Mouse (Mus musculus) layer of hippocampus, adult 8-10 months (tissue): ENCODE data around the gene Gm42715. TPM values are rescaled to one million over a fixed set of nuclear protein-coding genes. Genes with fewer than 3 reads are reported as not detected.
"Not testable (repeated sequence)": the region's sequence is repeated elsewhere in the genome, so short reads cannot be mapped to it uniquely, and the experiment has no call there.

Source experiments
- DNase-seq, 2 experiments: peaks; one replicate each; pipeline ENCODE4 v3.0.0; 2022; ENCODE audit warnings: low spot score in 2 of 2
- total RNA-seq, 4 experiments: library from RNA; stranded (reverse); gene quantifications; 2 replicates each; pipeline ENCODE4 v1.2.4; 2022

Gm42715 gene
- total RNA-seq: 10 to 100 TPM in 1 of 4 experiments, 1 to 10 TPM in 3; 8.1 to 17.1 (median 9.6) TPM

DNA sequence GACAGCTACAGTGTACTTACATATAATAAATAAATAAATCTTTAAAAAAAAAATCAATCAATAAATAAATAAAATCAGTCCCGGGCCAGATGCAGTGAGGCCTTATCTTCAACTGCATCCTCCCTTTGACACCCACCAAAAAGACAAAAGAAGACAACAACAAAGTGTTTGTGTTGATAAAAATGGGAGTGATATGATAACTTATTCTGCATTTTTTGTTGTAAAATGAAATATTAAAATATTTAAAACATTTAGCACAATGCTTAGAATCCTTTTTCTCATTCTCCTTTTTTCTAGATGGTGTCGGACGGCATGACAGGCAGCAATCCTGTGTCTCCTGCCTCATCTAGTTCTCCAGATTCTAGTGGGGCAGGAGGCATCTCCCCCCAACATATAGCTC lies at the start of gene Gm42715:
Gm42715 (plus strand) TSS at position 301 of the 400 bp plus-strand sequence.
- DNase-seq: no peak

DNA sequence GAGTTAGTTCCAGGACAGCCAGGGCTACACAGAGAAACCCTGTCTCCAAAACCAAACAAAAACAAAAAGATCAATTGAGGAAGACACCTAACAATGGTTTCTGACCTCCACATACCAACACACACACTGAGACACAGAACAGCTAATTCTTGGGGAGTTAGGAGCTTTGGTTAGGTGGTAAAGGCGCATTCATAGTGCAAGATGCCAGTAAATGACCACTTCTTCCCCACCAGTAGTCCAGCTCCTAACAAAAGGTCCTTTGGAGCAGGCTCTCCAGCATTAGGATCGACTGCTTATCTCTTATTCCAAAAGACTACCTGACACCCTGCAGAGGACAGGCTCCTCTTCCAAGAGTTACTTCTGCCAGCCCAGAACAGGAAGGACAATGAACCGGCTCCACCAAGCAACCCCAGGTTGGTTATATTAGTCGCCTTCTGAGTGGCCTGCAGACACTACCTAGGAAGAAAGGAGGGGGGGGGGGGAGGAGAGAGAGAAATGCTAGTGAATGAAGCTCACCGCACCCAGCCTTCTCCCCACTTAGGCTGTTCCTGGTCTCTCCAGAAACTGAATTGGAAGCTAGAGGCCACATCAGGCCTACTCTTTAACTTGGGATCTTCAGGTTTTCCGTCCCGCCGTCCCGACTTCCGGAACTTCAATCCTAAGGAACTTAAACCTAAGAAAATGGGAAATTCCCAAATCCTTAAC lies 49.2 kb upstream of the Gm42715 start:
- DNase-seq: no peak

DNA sequence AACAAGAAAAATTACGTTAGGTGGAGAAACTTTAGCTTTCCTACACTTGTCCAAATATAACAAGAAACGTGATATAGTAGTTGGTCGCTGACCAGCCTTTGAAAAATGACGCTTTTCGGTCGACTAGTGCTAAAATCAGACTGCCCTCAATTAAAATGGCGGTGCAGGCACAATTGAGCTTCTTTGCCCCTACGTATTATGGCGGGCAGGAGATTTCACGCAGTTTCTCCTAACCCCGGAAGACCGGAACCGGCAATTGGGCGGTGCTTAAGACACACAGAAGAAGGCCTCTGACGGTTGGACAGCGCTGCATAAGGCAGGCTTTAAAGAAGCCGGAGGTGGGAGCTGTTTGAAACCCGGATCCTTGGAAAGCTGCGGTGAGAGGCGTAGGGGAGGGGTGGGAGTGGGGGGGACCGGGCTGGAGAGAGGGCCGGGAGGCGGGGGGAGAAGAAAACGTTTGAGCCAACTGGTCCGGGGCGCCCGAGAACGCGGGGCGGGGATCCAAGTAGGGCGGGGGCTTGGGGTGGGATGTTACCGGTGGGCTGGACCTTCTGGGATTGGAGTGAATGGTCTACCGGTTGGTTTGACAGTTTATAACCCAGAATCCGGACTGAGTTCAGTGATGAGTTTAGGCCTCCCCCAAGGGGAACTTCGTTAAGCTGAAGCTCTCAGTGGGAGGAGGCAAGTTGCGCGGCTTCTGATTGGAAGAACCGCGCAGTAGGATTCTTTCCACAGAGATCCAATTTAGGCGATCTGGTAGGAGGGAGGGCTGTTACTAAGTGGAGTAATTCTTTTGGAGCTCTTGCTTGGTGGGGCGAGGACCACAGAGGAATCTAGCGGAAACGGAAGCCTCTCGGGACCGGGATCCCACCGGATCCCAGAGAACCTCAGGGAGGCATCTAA lies 48.4 kb upstream of the Gm42715 start:
- peak; percentile 93 to 96 for DNase-seq

DNA sequence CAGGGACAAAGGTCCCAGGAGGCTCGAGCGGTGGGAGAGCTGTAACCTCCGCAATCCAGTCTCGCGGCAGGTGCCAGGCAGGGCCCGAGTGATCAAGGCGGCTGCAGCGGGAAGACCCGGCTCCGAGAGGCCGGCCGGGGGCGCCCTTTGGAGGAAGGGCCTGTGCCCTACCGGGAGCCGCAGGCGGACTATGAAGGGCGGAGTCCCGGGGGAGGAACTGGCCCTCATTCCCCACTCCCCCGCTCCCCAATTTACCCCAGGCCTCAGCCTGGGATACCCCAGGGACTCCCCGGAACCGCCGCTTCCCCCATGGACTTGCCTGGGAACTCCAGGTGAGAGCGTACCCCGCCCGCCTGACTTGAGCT lies 47.8 kb upstream of the Gm42715 start:
- DNase-seq: no peak

DNA sequence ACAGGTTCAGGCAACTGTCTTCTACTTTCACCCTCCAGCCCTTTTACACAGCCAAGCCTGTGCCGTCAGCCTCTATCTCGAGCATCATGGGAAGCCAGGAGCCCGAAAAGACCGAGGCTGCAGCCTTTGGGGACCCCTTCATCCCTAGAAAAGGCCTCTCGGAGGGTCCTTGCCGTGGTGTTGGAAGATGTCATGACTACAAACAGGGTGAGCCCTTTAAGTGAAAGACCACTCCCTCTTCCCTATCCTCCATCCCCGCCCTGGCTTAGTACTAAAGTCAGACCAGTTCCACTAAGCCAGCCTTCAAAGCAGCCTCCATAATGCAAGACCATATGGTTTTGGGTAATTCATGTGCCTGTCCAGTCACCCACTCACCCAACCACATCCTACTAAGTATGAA lies 47.3 kb upstream of the Gm42715 start:
- no peak for DNase-seq

DNA sequence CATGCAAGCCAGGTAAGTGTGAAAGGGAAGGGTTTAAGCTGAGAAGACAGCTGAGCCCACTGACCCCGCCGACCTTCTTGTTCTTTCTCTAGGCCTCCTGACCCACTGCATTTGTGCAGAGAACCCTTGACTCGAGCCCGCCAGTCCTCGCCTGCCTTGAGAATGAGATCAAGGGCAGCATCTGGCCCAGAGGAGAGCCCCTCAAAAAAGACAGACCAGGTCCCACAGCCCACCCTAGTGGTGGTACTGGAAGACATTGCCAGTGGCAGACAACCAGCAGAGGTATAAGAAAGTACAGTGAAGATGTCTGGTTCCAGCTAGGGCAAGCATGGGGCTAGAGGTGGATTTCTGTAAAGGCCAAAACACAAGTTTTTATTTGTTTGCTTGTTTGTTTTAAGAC lies 45.7 kb upstream of the Gm42715 start:
- no peak for DNase-seq

DNA sequence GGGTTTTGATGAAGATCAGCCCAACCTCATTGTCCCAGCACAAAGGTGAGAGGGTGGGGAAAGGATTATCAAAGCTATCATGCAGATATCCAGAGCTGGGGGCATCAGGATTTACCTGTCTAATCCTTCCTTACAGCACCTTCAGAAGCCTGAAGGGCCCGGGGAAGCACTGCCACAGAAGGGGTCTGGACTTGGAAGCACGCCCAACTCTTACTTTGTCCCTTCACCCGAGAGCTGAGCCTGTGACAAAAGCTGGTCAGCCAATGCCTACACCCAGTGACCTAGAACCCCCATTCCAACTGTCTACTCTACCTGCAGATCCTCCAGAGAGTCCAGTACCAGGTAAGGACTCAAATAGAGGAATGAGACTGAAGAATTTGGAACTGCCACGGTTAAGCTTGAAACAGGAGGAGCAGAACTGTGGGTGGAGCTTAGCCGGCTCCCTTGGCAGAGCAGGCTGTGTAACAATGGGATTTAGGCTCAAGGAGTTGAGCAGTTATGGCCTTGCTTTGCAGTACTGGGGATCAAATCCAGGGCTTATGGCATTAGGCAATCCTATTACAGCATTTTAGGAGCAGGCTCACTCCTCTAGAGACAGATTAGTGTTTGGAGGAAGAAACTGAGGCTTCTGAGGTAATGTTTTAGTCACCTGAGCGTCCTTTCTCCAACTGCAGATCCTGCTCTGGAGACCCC lies 44.9 kb upstream of the Gm42715 start:
- DNase-seq: no peak

DNA sequence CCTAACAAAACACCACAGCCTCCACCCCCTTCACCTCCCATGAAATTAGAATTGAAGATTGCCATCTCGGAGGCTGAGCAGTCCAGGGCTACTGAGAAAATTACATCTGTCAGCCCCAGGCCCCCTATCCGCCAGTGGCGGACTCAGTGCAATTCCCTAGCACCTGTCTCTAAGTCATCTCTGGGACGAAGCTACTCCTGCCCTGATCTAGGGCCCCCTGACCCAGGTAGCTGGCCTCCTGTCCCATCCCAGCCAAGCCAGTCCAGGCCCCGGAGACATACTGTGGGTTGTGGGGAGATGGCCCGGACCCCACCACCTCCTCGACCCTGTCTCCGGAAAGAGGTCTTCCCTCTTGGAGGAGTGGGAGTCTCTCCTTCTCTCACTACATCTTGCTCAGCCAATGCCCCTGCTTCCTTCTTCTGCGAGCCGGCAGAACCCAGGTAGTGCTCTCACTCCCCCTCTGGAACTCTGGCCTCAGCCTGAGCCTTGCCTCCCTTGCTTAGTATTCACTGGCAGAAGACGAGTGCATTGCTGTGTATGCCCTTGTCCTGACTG lies 44.1 kb upstream of the Gm42715 start:
- no peak for DNase-seq

DNA sequence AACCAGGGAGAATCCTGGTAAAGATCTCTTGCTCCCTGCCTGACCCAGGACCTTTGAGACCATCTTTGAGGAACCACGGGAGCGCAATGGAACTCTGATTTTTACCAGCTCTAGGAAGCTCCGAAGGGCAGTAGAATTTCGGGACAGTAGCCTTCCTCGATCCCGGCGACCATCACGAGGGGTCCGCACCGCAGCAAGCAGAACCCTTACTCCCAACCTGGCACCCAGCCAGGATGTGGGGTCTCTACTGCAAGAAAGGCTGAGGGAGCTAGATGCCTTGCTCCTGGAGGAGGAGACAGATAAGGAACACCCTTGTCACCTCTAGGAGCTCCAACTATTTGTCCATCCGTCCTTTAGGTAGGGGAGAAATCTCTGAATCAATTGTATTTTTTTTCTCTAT lies 43.0 kb upstream of the Gm42715 start:
- no peak for DNase-seq

DNA sequence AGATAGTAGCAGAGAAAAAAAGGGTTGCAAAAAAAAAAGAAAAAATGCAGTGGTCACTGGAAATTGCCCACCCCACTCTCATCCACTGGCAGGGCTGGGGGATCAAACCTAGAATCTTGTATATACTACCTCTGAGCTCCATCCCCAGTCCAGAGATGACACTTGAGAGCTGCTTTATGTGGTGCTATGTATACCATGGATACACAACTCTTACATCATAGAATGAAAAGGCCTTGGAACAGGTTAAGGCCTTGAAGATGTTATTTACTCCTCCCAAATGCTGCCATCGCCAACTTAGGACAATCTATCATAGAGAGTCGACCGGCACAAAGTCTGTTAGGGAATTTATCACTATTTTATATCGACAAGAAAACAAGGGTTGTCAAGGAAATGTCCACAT lies 42.5 kb upstream of the Gm42715 start:
- no peak for DNase-seq

DNA sequence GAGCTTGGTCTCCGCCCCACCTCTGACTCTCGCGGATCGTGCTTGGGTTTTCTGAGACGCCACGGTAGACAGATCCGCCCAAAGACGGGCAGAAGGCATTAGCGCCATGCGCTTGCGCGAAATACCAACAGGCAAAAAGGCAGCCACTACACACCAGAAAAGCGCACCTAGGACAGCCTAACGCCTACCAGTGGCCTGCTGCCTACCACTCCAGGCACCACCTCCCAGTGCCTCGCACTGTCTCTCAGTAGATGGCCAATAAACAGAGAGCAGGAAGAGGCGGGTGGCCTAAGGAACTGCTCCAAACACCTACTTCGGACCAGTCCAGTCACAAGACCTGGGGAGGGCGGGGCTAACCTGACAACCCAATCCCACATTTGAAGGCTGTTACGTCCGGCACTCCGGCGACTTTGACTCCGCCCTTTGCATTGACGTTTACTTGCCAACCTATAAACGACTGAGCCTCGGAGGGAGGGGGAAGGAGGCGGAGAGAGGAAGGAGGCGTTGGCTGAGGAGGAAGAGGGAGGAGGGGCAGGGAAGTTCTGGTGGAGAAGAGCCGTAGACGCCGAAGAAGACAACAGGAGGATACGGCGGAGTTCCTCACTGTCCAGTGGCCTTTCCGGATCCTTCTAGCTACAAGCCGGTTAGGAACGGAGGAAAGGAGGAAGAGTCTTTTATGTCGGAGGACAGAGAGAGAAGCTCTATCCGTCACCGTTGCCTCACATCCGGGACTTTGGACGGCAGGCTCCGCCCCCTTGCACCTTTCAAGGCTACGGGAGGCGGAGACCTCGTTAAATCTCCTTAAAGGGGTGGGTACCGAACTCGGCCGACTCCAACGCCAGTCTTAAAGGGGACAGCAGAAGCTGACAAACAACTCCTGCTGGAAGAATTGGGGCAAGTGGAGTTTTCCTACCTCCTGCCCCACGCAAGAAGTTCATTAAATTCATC lies 41.4 kb upstream of the Gm42715 start:
- peak; percentile 99 to 100 for DNase-seq

DNA sequence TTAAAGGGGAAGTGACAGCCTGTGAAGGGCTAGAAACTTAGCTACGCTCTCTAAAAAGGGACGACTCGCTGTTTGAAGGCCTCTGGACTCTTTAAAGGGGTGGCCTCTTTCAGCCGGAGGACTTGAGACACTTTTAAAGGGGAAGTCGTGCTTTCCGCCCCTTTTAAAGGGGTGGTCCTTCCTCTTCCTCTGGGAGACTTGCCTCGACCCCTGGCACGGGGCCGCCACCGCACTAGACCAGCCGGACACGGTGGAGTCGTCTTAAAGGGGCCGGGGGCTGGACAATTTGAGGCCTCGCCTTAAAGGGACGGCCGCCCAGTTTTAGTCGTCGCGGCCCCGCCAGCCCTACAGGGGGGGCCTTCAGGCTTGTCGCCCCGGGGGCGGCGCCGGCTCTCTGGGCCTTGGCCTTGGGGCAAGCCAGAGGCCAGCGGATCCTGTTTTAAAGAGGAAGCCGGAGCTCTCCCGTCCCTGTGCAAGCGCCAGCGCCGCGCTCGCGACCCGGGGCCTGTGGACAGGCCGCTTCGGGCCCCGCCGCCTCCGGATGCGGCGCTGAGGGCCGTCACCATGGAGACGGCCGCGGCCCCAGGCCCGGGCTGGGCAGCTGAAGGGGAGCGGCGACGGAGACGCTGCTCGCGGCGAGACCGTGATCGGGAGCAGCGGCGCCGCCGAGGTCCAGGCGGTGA lies 40.6 kb upstream of the Gm42715 start, which contains the start of gene Fbrs:
Fbrs (plus strand) TSS at position 565 of the 683 bp plus-strand sequence.
- peak; percentile 92 to 96 for DNase-seq

DNA sequence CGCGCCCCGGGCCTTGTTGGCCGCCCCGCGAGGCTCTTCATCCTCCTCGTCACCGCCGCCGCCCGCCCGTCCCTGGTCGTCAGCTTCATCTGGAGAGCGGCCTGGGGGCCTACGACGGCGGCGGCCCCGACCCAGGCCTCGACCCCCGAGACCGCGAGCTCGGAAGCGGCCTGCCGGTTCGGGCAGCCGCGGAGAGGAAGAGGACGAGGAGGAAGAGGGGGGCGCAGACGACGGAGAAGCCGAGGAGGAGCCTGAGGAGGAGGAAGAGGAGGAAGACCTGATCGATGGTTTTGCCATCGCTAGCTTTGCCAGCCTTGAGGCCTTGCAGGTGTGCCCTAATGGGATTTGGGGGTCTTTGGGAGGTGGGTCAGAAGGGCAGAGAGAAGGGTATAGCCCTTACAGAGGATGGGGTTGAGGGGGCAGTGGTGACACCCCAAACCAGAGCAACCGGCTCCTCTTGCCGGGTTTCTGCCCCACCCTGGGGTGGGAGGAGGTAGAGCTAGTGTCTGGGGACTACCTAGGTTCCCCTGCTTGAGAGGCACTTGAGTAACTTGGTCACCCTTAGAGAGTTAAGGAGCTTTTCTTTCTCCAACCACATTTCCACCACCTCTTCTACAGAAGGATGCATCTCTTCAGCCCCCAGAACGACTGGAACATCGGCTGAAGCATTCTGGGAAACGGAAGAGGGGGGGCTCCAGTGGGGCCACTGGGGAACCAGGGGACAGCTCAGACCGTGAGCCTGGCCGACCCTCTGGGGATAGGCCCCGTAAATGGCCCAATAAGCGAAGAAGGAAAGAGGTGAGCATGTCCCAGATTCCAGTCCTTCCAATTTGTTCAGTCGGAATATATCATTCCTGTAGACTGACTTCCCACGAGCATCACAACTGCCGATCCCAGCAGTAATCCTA lies 39.8 kb upstream of the Gm42715 start:
- no peak for DNase-seq

DNA sequence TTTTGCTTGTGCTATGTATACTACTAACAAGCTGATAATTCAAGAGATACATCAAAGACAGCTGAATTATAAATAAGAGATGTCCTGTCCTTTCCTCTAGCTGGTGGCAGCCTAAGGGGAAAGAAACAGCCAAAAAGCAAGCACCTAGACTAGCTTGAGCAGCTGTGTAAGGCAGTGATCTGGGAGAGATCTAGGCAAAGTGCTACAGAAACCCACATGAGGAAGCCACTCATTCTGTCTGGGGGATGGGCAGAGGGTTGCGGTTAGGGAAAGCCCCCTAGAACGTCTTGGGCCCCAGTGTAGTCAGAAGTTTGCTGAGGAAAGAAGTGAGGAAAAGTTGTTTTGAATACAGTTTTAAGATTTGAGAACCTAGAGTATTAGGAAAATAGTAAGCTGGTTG lies 39.1 kb upstream of the Gm42715 start:
- DNase-seq: no peak

DNA sequence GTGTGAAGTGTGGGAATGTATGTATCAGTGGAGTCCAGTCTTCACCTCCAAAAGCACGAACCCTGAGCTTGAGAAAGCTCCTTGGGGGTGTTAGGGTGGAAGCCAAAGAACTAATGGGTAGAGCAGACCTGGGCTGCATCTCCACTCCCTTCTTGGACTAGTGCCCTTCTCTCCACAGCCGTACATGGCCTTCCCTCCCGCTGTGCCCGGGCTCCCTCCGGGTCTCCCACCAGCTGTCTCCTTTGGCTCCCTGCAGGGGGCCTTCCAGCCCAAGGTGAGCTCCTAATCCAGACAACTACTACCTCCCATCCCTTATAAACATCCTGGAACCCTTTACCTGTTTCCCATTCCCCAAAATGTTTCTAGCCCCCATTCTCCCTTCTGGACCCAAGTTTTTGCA lies 34.0 kb upstream of the Gm42715 start:
- no peak for DNase-seq

DNA sequence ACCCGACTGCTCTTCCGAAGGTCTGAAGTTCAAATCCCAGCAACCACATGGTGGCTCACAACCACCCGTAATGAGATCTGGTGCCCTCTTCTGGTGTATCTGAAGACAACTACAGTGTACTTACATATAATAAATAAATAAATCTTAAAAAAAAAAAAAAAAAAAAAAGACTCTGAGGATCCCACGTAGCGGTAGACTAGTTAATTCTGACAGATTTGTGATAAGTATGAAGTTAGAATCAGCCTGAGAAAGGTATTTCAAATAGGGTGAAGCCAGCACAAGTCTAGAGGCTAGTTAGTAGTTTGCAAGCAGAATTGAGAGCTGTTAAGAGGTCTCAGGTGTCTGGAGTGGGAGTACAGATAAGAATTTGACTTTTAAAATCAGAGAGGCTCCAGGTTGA lies 31.0 kb upstream of the Gm42715 start:
- not testable (repeated sequence) for DNase-seq

DNA sequence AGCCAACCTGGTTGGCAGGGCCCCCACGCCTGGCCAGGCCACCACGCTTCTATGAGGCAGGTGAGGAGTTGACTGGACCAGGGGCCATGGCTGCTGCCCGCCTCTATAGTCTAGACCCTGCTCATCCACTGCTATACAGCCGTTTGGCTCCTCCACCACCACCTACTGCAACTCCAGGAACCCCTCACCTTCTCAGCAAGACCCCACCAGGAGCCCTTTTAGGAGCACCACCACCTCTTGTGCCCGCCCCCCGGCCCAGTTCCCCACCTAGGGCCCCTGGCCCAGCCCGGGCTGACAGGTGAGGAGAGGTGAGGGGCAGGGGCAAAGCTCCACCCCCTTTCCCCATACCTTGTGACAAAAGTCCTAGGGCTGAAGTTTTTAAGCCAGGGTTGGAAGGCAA lies 29.4 kb upstream of the Gm42715 start:
- no peak for DNase-seq

DNA sequence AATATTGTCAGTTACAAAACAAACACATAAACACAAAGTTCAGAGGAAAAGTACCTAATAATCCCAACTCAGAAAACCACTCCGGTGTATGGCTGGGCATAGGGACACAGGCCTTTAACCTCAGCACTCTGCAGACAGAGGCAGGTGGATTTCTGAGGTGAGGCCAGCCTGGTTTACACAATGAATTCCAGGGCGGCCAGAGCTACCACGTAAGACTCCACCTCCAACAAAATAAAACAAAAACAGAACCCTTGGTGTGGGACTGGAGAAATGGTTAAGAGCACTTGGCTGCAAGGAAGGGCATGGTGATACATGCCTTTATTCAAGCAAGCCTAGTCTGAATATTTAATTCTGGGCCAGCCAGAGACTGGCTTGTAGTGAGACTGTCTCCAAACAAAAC lies 27.5 kb upstream of the Gm42715 start:
- no peak for DNase-seq

DNA sequence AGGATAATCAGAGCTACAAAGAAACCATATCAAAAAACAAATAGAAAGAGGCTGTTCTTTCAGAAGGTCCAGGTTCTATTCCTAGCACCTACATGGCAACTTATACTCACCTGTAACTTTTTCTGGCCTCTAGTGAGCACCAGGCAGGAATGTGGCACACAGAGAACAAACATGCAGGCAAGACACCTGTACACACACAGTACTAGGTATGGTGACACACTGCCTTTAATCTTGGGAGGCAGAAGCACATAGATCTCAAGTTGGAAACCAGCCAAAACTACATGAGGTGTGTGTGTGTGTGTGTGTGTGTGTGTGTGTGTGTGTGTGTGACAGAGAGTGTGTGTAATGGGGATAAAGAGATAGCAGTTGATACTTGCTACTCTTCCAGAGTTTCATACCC lies 24.7 kb upstream of the Gm42715 start:
- DNase-seq: no peak
